Mouse (Mus musculus): Measurements from ENCODE around the gene Ube2v1. TPM values are rescaled to one million over a fixed set of nuclear protein-coding genes. Genes with fewer than 3 reads are reported as not detected.

Gene Ube2v1
- polyA plus RNA-seq, 1 experiment = 141 TPM

- Histone ChIP-seq H3K27ac (replicated peaks; ENCODE audit: low read depth, low read length) (no peak overlapping the region), H3K4me3 (ENCODE audit: insufficient read depth, low read depth, low read length) (no peak overlapping the region), H3K4me1 (ENCODE audit: control insufficient read depth, insufficient read depth, insufficient read length, low read length) (peaks cover 8% of the 10 kb centered on the region; the same call in 1 of the 2 replicates)
Measured at GRCm38 (mm10) chr2:167596726-167597491, 35.0 kb downstream of the Ube2v1 start.

DNA sequence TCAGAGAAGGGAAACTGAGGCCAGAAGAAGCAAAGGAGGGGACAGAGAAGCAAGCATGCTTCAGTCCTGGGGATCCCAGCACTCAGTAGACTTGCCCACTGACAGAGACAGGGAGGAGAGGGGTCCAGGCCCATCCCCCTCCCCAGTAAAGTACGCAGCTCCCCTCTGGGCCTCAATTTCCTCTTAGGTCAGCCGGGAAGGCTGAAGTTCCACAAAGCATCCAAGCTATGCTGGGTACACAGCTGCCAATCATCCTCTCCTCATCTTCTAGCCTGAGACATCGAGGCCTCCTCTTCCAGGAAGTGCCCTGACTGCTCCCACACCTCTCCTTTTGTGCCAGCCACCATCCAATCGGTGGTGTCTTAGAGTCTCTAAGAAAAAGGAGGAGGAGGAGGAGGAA lies 35.6 kb downstream of the Ube2v1 start:
- Histone ChIP-seq H3K27ac (replicated peaks; ENCODE audit: low read depth, low read length) (peak overlapping the region; percentile 72), H3K4me1 (ENCODE audit: control insufficient read depth, insufficient read depth, insufficient read length, low read length) (peaks cover 8% of the 10 kb centered on the region; the same call in 1 of the 2 replicates), H3K4me3 (ENCODE audit: insufficient read depth, low read depth, low read length) (no peak overlapping the region)

GRCm38 (mm10) chr2:167595761-167596171 lies 36.1 kb downstream of the Ube2v1 start:
- peaks cover 8% of the 10 kb centered on the region; the same call in 1 of the 2 replicates for H3K4me1 ChIP-seq (ENCODE audit: control insufficient read depth, insufficient read depth, insufficient read length, low read length)
- H3K27ac ChIP-seq (replicated peaks; ENCODE audit: low read depth, low read length) = peak overlapping the region; percentile 81
- H3K4me3 ChIP-seq (ENCODE audit: insufficient read depth, low read depth, low read length) = no peak overlapping the region

GRCm38 (mm10) chr2:167594444-167594934 lies 37.4 kb downstream of the Ube2v1 start:
- H3K27ac ChIP-seq (replicated peaks; ENCODE audit: low read depth, low read length) = peak overlapping the region; percentile 58
- no peak overlapping the region for H3K4me3 ChIP-seq (ENCODE audit: insufficient read depth, low read depth, low read length)
- peaks cover 8% of the 10 kb centered on the region; the same call in 1 of the 2 replicates for H3K4me1 ChIP-seq (ENCODE audit: control insufficient read depth, insufficient read depth, insufficient read length, low read length)

- no peak overlapping the region for H3K4me3 ChIP-seq (ENCODE audit: insufficient read depth, low read depth, low read length)
- H3K4me1 ChIP-seq (ENCODE audit: control insufficient read depth, insufficient read depth, insufficient read length, low read length) = peaks cover 8% of the 10 kb centered on the region; the same call in 1 of the 2 replicates
- H3K27ac ChIP-seq (replicated peaks; ENCODE audit: low read depth, low read length) = peak overlapping the region; percentile 58
Measured at GRCm38 (mm10) chr2:167593551-167594250, 38.2 kb downstream of the Ube2v1 start.

- Histone ChIP-seq H3K27ac (replicated peaks; ENCODE audit: low read depth, low read length) (peak overlapping the region; percentile 96), H3K4me1 (ENCODE audit: control insufficient read depth, insufficient read depth, insufficient read length, low read length) (peaks cover 11% of the 10 kb centered on the region), H3K4me3 (ENCODE audit: insufficient read depth, low read depth, low read length) (peak overlapping the region; percentile 60)
Measured at GRCm38 (mm10) chr2:167588774-167589577, 42.9 kb downstream of the Ube2v1 start.

DNA sequence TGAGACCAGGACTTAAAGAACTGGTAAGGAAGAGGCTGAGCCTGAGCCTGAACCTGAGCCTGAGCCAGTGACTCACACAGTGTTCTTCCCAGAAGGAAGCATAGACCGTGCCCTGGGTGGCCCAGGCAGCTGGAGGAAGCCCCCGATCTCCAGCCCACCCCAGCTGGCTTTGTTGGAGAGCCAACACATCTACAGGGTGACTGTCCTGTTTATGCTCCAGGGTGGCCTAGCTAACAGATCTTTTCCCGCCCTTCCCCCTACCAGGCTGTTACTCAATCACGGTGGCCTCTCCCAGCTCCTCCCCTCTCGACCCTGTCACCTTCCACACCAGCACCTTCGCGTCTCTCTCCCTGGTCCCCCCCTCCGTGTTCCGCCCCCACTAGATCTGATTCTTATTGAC lies 44.9 kb downstream of the Ube2v1 start:
- H3K27ac ChIP-seq (replicated peaks; ENCODE audit: low read depth, low read length) = peak overlapping the region; percentile 69; the same call in 1 of the 2 replicates
- H3K4me1 ChIP-seq (ENCODE audit: control insufficient read depth, insufficient read depth, insufficient read length, low read length) = peaks cover 9% of the 10 kb centered on the region
- H3K4me3 ChIP-seq (ENCODE audit: insufficient read depth, low read depth, low read length) = no peak overlapping the region

DNA sequence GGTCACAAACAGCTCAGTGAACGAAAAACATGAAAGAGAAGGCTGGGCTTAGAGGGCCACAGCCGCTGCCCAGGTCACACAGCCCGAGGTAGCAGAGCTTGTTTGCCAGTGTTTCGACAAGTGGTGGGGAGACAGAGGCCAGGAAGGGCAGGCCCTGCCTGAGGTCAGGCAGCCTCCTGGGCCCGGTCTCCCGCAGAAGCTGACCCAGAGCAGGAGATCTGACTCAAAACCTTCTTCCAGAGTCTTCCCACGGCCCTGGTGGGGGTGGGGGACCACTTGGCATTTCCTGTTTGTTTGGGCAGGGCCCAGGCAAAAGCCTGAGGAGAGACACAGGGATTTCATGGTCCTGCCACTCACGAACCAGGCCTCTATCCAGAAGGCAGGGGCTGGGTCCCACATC lies 45.9 kb downstream of the Ube2v1 start:
- Histone ChIP-seq H3K27ac (replicated peaks; ENCODE audit: low read depth, low read length) (peak overlapping the region; percentile 69), H3K4me3 (ENCODE audit: insufficient read depth, low read depth, low read length) (no peak overlapping the region), H3K4me1 (ENCODE audit: control insufficient read depth, insufficient read depth, insufficient read length, low read length) (peaks cover 9% of the 10 kb centered on the region)

DNA sequence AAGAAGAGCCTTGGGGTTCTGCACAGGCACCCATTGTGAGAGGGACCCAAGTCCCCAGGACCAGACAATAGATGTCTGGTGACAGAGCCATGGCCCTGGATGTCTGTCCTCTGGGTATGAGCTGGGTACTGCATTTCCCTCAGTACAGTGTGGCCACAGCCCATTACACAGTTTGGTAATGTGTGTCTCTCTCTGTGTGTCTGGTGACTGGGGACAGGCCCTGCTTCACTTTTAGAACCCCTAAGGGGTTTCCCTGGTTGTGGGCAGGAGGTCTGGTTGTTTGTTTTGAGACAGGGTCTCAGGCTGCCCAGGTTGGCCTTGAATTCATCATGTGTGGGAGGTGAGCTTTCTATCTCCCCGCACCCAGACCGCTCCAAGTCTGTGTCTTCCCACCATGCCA lies 46.6 kb downstream of the Ube2v1 start:
- Histone ChIP-seq H3K4me1 (ENCODE audit: control insufficient read depth, insufficient read depth, insufficient read length, low read length) (peaks cover 9% of the 10 kb centered on the region), H3K4me3 (ENCODE audit: insufficient read depth, low read depth, low read length) (no peak overlapping the region), H3K27ac (replicated peaks; ENCODE audit: low read depth, low read length) (no peak overlapping the region; the same call in 1 of the 2 replicates)

- Histone ChIP-seq H3K4me1 (ENCODE audit: control insufficient read depth, insufficient read depth, insufficient read length, low read length) (peaks cover 11% of the 10 kb centered on the region), H3K27ac (replicated peaks; ENCODE audit: low read depth, low read length) (no peak overlapping the region), H3K4me3 (ENCODE audit: insufficient read depth, low read depth, low read length) (no peak overlapping the region)
Measured at GRCm38 (mm10) chr2:167583161-167583952, 48.5 kb downstream of the Ube2v1 start.

DNA sequence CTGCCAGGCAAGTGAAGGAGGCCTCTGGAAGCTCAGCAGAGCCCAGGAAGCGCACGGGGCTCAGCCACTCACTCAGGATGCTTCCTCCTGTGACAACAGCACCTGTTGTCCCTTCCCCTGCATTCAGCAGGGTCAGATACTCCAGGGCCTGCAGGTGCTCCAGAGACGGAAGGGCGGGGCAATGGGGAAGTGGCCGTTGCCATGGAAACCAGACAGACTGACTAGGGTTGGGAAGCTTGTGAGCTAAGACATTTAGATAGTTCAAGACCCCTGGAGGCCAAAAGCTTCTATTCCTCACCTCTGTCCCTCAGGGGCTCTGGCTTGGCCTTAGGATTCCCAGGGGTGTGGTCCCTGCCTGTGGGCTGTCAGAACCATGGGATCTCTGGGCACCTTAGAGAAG lies 53.4 kb downstream of the Ube2v1 start:
- H3K4me1 ChIP-seq (ENCODE audit: control insufficient read depth, insufficient read depth, insufficient read length, low read length) = peaks cover 4% of the 10 kb centered on the region
- H3K4me3 ChIP-seq (ENCODE audit: insufficient read depth, low read depth, low read length) = no peak overlapping the region
- H3K27ac ChIP-seq (replicated peaks; ENCODE audit: low read depth, low read length) = no peak overlapping the region

DNA sequence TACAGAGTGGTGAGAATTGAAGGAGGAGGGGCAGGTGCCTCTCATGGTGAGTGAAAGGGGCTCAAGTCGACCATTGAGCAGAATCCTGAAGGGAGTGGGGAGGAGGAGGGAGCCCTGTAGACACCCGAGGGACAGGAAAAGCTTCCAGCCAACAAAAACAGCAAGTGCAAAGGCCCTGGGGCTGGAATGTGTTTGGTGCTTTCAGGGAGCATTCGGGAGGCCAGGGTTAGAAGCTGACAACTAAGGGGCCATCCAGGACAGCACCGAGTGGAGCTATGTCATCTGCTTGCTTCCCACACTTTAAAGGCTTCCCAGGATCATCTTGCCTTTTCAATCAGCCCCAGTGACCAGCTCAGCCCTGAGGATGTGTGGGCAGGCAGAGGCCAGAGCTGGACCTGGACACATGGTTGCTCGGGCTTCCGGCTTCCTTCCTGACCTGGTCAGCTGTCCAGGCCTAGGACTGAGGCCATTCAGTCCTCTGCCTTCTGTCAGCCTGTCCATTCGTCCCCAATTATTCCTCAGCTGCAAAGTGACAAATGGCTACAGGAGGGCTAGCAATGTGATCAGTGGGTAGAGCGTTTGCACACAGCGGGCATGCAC lies 54.6 kb downstream of the Ube2v1 start:
- H3K27ac ChIP-seq (replicated peaks; ENCODE audit: low read depth, low read length) = no peak overlapping the region
- H3K4me3 ChIP-seq (ENCODE audit: insufficient read depth, low read depth, low read length) = no peak overlapping the region
- peaks cover 4% of the 10 kb centered on the region for H3K4me1 ChIP-seq (ENCODE audit: control insufficient read depth, insufficient read depth, insufficient read length, low read length)

GRCm38 (mm10) chr2:167576121-167576620 lies 55.7 kb downstream of the Ube2v1 start:
- Histone ChIP-seq H3K27ac (replicated peaks; ENCODE audit: low read depth, low read length) (no peak overlapping the region), H3K4me1 (ENCODE audit: control insufficient read depth, insufficient read depth, insufficient read length, low read length) (peaks cover 8% of the 10 kb centered on the region), H3K4me3 (ENCODE audit: insufficient read depth, low read depth, low read length) (no peak overlapping the region)

- Histone ChIP-seq H3K4me3 (ENCODE audit: insufficient read depth, low read depth, low read length) (no peak overlapping the region), H3K4me1 (ENCODE audit: control insufficient read depth, insufficient read depth, insufficient read length, low read length) (peaks cover 14% of the 10 kb centered on the region), H3K27ac (replicated peaks; ENCODE audit: low read depth, low read length) (no peak overlapping the region)
Measured at GRCm38 (mm10) chr2:167575581-167575980, 56.3 kb downstream of the Ube2v1 start.

Data from brown adipose tissue, adult 24 weeks (tissue).